Mouse (Mus musculus) kidney, postnatal 25 days (tissue): ENCODE measurements at regions not wholly inside any gene's neighbourhood (a gene's known extent, or its start where the extent isn't known, plus 50 kb on each side); places are given as distances from the start of the nearest gene placed in this dataset.
"Not testable (repeated sequence)": the region's sequence is repeated elsewhere in the genome, so short reads cannot be mapped to it uniquely, and the experiment has no call there.

Experiments used
- DNase-seq, 2 experiments: peaks; one replicate each; pipeline ENCODE4 v3.0.0; 2021; ENCODE audit warnings: mixed read lengths in 2 of 2

DNA sequence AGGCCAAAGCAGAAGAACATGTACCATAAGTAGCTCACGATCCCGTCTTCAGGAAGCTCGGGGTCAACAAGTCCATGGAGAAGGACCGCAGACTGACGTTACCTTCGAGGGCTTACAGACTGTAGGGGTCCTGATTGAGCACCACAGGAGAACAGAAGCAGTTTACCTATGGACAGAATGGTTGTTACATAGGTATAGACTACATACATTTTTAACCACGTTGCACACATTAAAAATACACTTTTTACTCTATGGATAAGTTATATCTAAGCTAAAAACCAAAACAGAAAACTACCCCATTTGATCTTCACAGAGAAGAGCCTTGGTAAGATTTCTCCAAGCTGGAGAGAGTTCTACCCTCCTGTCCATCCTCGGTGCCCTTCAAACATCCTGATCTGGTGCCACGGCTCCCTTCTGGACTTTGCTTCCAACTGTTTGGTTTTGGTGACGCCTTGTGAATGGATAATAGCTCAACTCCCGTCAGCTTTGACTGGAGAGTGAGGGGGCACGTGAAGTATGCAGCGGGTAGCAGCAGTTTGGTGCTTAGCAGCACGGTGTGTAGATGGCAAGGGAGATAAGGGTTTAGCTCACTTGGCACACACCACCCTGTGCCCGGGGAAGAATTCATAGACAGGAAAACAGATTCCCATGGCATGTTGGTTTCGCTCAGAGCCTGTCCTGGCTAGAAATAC lies 117.9 kb upstream of the Cpsf6 start:
- peak in 1 of 2 experiments; percentile 31 for DNase-seq

DNA sequence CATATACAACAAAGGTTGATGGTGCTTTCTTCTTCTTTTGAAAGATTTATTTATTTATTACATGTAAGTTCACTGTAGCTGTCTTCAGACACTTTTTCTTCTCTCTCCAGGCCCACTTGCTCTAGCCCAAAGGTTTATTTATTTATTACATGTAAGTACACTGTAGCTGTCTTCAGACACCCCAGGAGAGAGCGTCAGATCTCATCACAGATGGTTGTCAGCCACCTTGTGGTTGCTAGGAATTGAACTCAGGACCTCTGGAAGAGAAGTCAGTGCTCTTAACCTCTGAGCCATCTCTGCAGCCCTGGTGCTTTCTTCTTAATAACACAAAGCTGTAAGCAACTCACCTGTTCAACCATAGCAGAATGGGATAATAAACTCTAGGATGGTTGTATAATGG lies 117.3 kb upstream of the Cpsf6 start:
- not testable (repeated sequence) for DNase-seq

DNA sequence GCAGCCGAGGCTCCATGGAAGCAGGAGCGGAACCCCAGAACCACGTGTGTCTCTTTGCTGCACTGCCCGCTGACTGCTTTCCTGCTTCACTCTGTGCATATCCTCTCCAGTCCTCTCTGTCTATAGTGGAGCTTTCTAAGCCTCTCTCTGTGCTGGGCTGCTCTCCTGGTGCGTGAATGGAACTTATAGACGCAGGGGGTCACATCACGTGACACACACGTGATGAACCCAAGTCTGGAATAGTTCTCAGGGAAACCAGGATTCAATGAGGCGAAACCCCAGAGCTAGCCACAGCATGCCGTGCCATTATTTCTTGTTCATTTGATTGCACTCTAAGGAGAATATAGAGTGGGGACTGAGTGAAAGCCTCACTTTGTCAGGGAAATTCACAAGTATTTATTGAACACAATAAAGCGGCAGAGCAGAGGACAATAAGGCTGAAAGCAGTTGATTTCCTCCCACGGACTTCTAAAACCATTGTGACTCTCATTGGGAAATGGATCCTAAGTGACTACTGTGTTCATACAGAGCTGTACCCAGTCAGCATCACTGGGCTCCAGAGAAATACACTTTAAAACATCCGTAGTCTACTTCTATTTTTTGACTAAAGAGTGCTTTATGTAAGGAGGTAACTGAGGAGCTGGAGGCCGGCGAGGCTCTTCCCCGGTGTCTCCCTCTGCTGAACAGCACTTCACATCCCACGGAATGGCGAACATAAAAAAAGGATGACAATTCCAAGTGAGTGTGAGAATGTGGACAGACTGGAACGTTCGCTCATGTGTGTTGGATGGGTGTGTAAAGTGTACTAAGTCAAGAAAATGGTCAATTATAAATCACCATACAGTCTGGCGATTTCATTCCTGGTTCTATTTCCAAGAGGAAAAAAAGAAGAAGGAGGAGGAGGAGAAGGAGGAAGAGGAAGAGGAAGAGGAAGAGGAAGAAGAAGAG lies 116.5 kb upstream of the Cpsf6 start:
- no peak for DNase-seq

DNA sequence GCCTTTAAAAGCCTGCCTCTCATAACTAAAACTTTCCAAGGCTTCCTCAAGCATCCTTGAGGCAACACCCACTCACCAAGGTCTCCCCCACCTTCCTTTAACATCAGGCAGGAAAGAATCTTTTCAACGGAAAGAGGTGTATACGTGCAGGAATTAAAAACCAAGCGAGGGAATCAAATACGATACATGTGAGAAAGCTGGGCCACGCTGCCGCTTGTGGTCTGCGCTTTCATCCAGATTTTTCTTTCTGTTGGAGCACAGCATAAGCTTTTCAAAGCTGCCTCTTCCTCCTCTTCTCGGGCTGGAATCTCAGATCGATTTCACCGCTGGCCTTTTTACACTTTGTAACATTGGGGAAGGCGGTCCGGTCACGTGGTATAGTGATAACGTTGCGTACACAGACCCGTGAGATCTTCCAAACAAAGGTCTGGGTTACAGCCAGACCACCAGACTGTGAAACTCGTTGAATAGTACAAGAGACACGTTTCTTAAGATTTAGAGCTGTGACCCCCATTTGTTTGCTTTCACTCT lies 114.4 kb upstream of the Cpsf6 start:
- peak; percentile 27 to 46 for DNase-seq

DNA sequence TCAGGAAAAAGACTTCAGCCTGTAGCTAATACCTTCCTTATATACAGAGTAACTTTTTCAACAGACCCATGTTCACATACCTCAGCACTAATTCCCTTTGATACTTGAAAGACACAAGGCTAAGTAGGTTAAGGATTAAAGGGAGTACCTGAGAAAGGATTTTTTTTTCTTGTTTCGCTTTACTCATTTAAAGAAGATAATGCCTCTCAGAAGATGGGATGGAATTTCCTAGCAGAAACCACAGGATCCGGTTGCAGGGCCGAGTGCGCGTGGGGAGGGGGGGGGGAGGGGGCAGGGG lies 114.0 kb upstream of the Cpsf6 start:
- DNase-seq = no peak

DNA sequence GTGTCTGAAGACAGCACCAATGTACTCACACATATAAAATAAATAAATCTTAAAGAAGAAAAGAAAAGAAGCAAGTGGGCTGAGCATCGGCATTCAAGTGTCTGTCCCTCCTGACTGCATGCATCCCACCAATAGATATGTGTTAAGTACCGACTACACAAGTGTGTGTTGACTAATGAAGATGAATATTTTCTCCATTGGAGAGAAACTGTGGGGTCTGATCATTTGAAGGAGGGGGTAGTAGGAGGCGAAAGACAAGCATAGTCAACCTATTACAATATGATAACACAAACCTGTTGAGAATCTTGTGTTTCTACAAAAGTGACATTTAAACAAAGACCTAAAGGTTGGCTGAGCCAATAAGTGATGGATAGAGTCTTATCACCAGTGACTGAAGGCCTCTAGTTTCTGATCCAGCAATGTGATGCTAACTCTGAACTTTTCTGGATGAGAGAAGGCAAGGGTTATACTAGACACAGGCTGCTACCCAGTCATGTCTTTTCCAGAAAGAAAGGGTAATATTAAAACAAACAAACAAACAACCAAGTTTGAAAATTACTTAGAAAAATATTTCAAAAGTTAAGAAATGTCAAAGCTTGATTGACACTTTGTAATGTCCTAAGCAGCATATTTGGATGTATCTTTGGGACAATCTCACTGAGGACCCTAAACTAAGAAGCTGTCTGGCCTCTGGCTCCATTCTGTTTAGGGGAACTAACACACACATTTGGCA lies 113.4 kb upstream of the Cpsf6 start:
- DNase-seq = no peak

DNA sequence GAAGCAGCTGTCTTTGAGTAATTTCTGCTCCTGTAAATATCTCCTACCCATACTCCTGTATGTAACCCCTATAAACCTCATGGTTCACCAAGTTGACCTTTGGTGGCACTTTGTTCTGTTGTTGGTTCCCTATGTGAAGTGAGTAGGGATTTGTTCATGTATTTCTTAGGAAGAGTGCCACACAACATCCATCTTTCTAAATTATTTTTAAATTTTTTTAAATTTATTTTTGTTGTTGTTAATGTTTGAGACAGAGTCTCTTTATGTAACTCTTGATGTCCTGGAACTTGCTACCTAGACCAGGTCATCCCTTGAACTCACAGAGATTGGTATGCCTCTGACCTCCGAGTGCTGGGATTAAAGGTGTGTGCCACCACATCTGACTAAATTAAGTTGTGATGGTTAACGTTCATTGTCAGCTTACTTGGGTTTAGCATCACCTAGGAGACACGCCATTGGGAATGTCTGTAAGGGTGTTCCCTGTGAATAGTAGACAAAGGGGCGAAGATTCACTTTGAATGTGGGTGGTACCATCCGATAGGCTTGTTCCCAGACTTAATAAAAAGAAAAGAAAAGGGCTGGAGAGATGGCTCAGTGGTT lies 112.7 kb upstream of the Cpsf6 start:
- DNase-seq = no peak

DNA sequence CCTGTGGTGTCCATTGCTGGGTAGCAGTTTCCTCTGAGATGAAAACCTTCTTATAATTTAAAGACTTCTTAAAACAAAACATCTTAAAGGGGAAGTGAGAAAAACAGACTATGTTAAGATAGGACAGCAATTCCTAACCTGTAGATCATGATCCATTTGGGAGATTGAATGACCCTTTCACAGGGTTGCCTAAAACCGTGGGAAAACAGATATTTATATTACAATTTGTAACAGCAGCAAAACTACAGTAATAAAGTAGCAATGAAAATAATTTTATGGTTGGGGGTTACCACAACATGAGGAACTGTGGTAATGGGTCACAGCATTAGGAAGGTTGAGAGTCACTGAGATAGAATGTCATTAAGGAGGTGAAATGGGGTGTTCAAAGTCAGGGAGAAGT lies 111.9 kb upstream of the Cpsf6 start:
- DNase-seq = no peak

DNA sequence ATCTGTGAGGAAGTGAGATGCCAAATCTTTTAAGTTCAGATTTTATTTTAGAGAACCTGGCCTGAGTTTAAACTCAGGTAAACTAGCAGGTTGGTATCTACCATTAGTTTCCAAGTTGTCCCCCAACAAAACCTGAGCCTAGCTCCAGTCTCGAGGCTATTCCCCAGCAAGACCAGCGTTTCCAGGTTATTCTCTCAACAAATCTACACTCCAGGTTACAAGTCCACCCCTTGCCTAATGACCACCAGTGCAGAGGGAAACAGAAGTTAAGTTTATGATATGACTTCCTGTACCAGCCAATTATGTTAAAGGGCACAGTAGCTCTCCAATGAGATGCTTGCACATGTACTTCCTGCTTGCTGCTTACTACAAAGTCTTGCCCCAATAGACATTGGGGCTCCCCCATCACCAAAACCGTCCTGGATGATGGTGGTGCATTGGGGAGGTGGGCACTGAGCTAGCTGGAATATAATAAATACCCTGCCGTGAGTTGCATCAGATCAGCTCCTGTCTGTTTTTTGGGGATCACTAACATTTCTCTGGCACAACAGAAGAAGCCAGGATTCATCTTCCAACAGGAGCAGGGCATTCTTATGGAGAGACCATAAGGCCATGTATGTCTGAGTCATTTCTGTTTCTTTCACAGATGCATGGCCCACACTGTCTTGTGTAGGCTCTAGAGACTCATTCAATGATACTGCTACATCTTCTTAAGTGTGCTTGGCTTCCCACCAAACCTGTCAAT lies 111.2 kb upstream of the Cpsf6 start:
- DNase-seq = no peak

DNA sequence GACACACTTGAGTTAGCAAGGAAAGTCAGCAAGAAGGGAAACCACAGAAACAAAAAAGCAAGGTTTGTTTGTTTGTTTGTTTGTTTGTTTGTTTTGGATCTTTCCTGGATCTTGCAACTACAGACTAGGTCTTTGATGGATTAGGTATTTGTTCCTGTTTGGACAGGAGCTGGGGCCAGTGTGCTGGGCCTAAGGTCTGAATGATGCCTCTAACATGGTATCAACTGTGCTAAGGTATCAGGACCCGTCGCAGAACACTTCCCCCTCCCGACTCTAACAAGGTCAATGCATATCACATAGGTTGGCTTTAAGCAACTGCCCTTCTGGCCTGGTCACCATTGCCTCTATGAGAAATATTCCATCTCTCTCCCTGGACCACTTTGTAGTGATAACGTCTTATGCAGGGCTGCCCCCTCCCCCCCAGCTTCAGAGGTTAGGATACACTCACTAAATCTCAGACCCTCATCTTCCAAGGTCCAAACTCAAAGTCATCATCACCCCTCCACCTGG lies 103.3 kb upstream of the Cpsf6 start:
- no peak for DNase-seq

DNA sequence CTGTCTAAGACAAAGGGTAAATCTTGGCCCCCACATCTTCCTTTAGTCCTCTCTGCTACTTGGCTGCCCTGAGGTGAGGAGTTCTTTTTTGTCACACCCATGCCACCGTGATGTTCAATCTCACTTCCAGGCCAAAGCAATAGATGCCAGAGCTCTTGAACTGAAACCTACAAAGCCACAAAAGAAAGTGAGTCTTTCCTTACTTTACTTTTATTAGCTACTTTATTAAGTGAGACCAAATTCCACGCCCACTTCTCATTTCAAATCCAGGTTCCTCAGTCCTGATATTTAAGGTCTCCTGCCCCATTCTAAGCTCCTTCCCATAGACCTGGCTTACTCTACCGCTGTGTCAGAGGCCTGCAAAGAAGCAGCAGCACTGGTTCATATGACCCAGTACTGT lies 102.5 kb upstream of the Cpsf6 start:
- no peak for DNase-seq

DNA sequence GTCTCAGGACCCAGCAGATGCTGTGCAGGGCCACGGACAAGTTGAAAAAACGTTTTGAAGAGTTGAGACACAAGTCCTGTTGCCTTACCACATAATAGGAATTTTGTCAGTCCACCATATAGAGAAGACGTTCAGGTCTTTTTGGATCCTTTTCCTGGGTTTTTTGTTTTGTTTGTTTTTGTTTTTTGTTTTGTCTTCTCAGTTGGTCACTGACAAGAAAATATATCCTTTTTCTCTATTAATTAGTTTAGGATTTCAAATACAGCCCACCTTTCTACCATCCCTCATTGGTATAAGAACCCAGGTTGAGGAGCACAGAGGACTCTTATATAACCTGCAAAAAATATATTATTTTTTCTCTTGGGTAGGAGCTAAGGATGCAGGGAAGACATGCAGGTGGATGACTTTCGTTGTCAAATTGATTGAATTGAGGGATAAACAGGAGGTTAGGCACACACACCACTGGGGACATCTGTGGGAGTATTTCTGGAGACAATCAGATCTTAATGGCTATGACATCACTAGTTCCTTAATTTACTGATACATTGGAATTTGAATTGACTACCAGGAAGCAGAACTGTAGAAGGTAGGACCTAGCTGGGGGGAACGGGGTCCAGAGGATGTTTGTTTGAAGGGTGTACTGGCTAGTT lies 101.7 kb upstream of the Cpsf6 start:
- DNase-seq = no peak

DNA sequence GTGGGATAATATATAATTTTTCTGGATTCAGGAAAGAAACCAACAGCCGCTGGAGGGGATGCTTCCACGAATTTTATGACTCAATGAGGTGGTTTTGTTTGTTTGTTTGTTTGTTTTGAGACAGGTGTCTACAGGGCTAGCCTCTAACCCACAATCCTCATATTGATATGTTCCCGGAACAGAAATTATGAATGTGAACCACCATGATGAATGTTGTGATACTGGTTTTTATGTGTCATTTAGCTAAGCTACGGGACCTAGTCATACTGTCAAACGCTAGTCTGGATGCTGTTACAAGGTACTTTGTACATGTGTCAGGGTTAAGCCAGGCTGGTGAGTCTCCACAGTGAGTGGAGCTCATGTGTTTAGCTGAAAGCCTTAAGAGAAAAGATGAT lies 100.6 kb upstream of the Cpsf6 start:
- no peak for DNase-seq

DNA sequence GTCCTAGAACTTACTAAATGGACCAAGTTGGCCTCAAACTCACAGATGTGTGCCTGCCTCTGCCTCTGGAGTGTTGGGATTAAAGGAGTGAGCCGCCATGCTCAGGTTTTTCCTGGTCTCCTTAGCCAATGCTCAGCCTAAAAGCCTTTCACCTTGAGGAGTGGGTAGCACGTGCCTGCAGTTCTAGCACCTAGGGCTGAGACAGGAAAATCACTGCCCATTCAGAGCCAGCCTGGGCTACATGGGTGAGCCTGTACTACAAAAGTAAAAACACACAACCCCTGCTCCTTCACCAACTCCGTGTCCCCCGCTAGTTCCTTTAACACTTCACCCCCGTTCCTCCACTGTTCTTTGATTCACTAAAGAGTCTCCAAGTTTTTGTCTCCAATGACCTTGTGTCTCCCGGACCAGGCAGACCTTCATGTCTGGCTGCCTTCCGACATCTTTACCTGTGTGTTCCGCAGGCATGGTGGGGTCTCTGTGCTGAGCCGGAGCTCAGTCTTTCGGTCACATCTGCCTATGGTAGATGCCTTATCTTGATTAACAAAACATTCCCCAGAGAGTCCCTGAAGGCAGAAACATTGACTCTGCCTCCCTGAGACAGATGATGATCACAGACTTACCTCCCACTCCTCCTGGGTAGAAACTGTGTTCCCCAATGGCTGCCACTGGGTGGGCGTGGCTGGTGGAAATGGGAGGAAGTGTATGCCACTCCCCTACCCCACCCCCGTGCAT lies 100.1 kb upstream of the Cpsf6 start:
- DNase-seq = no peak

DNA sequence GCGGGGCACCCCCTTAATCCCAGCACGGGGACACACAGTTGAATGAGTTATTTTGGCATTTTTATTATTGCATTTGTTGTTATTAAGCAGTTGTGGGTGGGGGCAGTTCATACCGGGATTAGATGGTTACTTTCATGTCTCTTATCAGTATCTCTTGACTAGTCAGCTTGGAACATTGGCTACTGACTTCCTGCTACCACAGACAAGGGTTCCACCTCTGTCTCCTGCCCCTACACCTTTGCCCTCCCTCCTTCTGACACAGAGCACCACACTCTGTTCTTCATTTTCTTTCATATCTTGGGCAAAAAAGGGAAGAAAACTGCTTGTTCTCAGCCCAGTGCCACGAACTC lies 99.1 kb upstream of the Cpsf6 start:
- DNase-seq = no peak

DNA sequence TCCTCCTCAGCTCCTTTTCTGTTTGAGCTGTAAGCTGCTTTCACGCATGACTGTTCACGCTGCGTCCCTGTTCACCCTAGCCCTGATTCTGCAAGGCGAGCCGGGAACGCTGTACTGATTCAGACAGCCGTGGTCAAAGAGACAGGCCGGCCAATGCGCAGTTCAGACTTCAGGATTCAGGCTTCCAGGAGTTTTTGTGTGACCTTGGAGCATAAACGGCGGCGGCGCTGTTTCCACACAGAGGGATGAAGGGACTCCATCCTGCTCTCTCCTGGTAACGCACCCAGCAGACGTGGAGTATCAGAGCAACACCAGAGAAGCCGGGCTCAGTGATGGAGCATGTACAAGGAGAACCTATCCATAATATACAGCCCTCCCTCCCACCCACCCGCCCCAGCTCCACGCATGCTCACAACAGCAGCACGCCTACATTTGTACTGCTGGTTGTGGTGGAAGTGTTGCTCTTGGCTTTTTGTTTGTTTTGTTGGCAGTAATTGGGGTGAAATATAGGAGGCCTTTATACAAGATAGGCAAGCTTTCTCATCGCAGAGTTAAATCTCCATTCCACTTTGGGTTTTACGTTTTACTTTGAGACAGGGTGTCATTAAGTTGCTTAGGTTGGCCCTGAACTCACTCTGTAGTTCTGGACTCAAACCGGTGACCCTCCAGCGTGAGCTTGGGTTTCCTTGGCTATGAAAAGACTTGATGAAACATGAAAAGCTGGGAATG lies 98.6 kb upstream of the Cpsf6 start:
- peak; percentile 62 to 63 for DNase-seq

DNA sequence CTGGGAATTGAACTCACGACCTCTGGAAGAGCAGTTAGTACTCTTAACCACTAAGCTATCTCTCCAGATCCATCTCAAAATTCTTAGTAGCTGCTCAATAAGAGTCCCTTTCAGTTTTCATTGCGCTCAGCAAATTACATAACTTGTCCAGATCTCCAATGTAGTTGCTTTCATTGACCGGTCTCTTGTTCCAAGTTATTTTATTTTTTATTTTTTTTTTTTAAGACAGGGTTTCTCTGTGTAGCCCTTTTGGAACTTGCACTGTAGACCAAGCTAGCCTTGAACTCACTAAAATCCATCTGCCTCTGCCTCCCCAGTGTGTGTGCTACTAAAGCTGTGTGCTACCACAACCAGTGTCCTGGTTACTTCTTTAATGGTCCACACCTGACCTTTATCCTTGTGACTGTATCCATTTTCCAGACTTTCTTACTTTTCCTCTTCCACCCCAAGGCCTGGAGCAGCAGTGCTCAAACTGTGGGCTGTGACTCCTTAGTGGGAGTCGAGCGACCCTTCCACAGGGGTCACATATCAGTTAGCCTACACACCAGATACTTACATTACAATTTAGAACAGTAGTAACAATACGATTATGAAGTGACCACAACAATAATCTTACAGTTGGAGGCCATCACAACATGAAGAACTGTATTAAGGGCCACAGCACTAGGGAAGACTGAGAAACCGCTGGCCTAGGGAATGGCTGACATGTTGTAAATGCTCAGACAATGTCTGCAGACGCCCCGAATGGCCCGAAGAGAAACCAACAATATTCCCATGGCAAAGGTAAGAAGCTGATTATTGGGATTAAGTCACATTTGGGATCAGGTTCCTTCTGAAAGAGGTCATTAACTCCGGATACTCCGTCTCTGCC lies 97.8 kb upstream of the Cpsf6 start:
- DNase-seq = no peak

DNA sequence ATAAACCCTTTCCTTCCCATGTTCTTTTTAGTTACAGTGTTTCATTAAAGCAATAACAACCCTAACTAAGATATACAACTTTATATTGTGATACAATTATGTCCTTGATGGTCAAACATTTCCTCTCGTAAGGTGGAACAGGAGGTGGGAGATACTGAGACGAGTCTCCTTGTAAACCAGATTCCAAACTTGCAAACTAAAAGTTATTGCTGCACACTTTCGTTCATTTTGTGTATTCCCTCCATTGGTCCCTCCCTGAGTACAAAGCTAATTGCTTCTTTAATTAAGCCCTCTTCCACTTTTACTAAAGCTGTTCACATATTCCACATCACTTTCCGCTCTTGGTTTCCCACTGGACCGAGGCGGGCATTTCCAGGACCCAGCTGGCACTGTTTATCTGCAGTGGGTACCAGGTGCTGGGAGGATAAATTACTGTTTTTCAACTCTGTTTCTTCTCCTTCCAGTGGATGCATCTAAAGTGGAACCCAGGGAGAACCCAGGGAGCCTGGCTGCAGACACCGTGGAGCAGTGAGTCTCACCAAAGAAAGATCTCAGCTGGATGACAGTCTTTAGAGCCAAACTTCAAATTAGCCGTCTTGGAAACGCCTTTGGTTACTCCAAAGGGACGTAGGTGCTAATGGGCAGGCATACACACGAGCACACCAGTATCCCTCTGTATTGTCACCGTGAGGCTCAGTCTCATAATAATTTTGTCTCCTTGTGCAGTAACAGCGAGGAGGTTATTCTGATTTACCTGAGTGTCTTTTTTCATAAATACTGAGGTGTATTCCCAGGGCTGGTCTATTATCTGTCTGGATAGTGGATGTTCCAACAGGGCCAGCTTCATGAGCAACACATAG lies 95.5 kb upstream of the Cpsf6 start:
- no peak for DNase-seq
